Mouse (Mus musculus) neural tube, embryonic 11.5 days (tissue): ENCODE results near the gene Pcbp4. TPM values are rescaled to one million over a fixed set of nuclear protein-coding genes. Genes with fewer than 3 reads are reported as not detected.
A peak's percentile ranks its signal among the peaks of the same experiment; 100 is the strongest.

ENCODE experiments used
- ATAC-seq: fragments of 200-750 bp; cut with Nextera tagmentation; 2 replicates; pipeline ENCODE4 v1.8.0; 2017; ENCODE audit warnings: moderate number of reproducible peaks, mild to moderate bottlenecking, moderate TSS enrichment, moderate library complexity; ENCODE audit not compliant: insufficient read depth, low FRiP score, low TSS enrichment
- DNase-seq: peaks from one replicate; pipeline ENCODE4 v3.0.0-alpha.2; 2015; ENCODE audit warnings: low spot score
- H3K27ac ChIP-seq: fragments of 300-500 bp; sonication (generic); 2 replicates; pipeline ENCODE4 v1.5.1; 2014; ENCODE audit warnings: low read depth, mild to moderate bottlenecking, low read length
- H3K27me3 ChIP-seq: fragments of 300-500 bp; sonication (generic); 2 replicates; pipeline ENCODE4 v1.6.1; 2014; ENCODE audit warnings: mild to moderate bottlenecking, low read length, mixed read lengths; ENCODE audit not compliant: control insufficient read depth, insufficient read depth
- H3K36me3 ChIP-seq: fragments of 300-500 bp; sonication (generic); 2 replicates; pipeline ENCODE4 v1.6.1; 2014; ENCODE audit warnings: mild to moderate bottlenecking, low read length, moderate library complexity, mixed read lengths; ENCODE audit not compliant: control insufficient read depth, insufficient read depth
- H3K4me1 ChIP-seq: fragments of 300-500 bp; sonication (generic); 2 replicates; pipeline ENCODE4 v1.6.1; 2014; ENCODE audit warnings: low read length, mixed read lengths; ENCODE audit not compliant: control insufficient read depth, insufficient read depth
- H3K4me2 ChIP-seq: fragments of 300-500 bp; sonication (generic); 2 replicates; pipeline ENCODE4 v1.6.1; 2014; ENCODE audit warnings: low read depth, mild to moderate bottlenecking, moderate library complexity
- H3K4me3 ChIP-seq: fragments of 300-500 bp; sonication (generic); 2 replicates; pipeline ENCODE4 v1.5.1; 2014; ENCODE audit warnings: low read depth, low read length
- H3K9ac ChIP-seq: fragments of 300-500 bp; sonication (generic); 2 replicates; pipeline ENCODE4 v1.6.1; 2014; ENCODE audit warnings: mild to moderate bottlenecking, low read length
- H3K9me3 ChIP-seq: fragments of 300-500 bp; sonication (generic); 2 replicates; pipeline ENCODE4 v1.6.1; 2016; ENCODE audit warnings: low read length; ENCODE audit not compliant: control insufficient read depth
- WGBS: fragments of 180-500 bp; shearing (Covaris S2); extraction: QIAGEN DNeasy Blood & Tissue Kit; methylation state at CpG from one replicate; pipeline ENCODE4 v1.1.7; 2014; 5-methylcytosine and 5-hydroxymethylcytosine counted together
- polyA plus RNA-seq: library from polyadenylated mRNA; unstranded; fragments of >200 nt; fragmentation: Nextera tagmentation; extraction: Ambion mirVana; gene quantifications from 2 replicates; pipeline ENCODE4 v1.2.1, GENCODE M21; 2014

Pcbp4 gene
- polyA plus RNA-seq, 1 experiment from 2014 or later, result 278 TPM

GRCm38 (mm10) chr9:106464751-106465541, 11.9 kb downstream of the Pcbp4 start:
- Histone ChIP-seq H3K4me2 (peak overlapping the region; percentile 93), H3K4me1 (peaks cover 23% of the 10 kb centered on the region), H3K9ac (peak overlapping the region; percentile 63), H3K27ac (peak overlapping the region; percentile 62), H3K36me3 (peaks cover 19% of the 10 kb centered on the region), H3K4me3 (peak overlapping the region; percentile 43), H3K27me3 (peaks cover 2% of the 10 kb centered on the region; the same call in 1 of the 2 replicates), H3K9me3 (no peaks in the 10 kb centered on the region)
- DNase-seq (peak; percentile 81), ATAC-seq (peak; percentile 54)
- WGBS, result 1% methylated on average over 98 of the region's 99 CpGs

- Histone ChIP-seq H3K4me1 (peaks cover 23% of the 10 kb centered on the region), H3K27me3 (peaks cover 2% of the 10 kb centered on the region; the same call in 1 of the 2 replicates), H3K4me2 (peak within 1 kb of the TSS; percentile 93), H3K36me3 (peaks cover 15% of the 10 kb centered on the region), H3K9me3 (no peaks in the 10 kb centered on the region), H3K9ac (peak within 1 kb of the TSS; percentile 63), H3K27ac (peak within 1 kb of the TSS; percentile 62), H3K4me3 (peak within 1 kb of the TSS; percentile 43)
- 30% methylated on average over 26 of the region's 26 CpGs for WGBS
- DNase-seq (no peak), ATAC-seq (no peak; the same call in 1 of the 2 replicates)
These were observed 12.6 kb downstream of the Pcbp4 start, which contains the start of gene Gpr62 for GRCm38 (mm10) chr9:106465571-106466200. Gpr62 (minus strand) TSS chr9:106465938.

- no peak for DNase-seq
- H3K4me3 ChIP-seq, result no peak overlapping the region
- 87% methylated on average over 6 of the region's 6 CpGs for WGBS
- H3K9ac ChIP-seq, result no peak overlapping the region
- H3K4me1 ChIP-seq, result peaks cover 24% of the 10 kb centered on the region
- no peak overlapping the region for H3K27ac ChIP-seq
- no peak overlapping the region for H3K4me2 ChIP-seq
- H3K36me3 ChIP-seq, result peaks cover 10% of the 10 kb centered on the region
- H3K27me3 ChIP-seq, result peaks cover 2% of the 10 kb centered on the region; the same call in 1 of the 2 replicates
- ATAC-seq, result no peak
- H3K9me3 ChIP-seq, result no peaks in the 10 kb centered on the region
These were observed 13.6 kb downstream of the Pcbp4 start for GRCm38 (mm10) chr9:106466721-106467120.

GRCm38 (mm10) chr9:106467746-106468145, 14.7 kb downstream of the Pcbp4 start:
- H3K36me3 ChIP-seq, result peaks cover 6% of the 10 kb centered on the region
- no peak overlapping the region for H3K27ac ChIP-seq
- H3K4me1 ChIP-seq, result peaks cover 28% of the 10 kb centered on the region
- H3K4me2 ChIP-seq, result no peak overlapping the region
- no peak overlapping the region for H3K9ac ChIP-seq
- H3K27me3 ChIP-seq, result peaks cover 2% of the 10 kb centered on the region; the same call in 1 of the 2 replicates
- H3K4me3 ChIP-seq, result no peak overlapping the region
- no peak for DNase-seq
- 86% methylated on average over 7 of the region's 7 CpGs for WGBS
- ATAC-seq, result no peak
- H3K9me3 ChIP-seq, result no peaks in the 10 kb centered on the region

GRCm38 (mm10) chr9:106469317-106469716, 16.2 kb downstream of the Pcbp4 start:
- H3K9me3 ChIP-seq, result no peaks in the 10 kb centered on the region
- ATAC-seq (no peak), DNase-seq (no peak)
- H3K36me3 ChIP-seq, result no peaks in the 10 kb centered on the region
- 79% methylated on average over 6 of the region's 6 CpGs for WGBS
- no peak overlapping the region for H3K4me2 ChIP-seq
- no peak overlapping the region for H3K4me3 ChIP-seq
- no peak overlapping the region for H3K27ac ChIP-seq
- peaks cover 18% of the 10 kb centered on the region for H3K4me1 ChIP-seq
- no peaks in the 10 kb centered on the region for H3K27me3 ChIP-seq
- H3K9ac ChIP-seq, result no peak overlapping the region

- ATAC-seq (no peak), DNase-seq (no peak)
- Histone ChIP-seq H3K27ac (no peak overlapping the region), H3K4me2 (no peak overlapping the region), H3K4me3 (no peak overlapping the region), H3K36me3 (no peaks in the 10 kb centered on the region), H3K27me3 (no peaks in the 10 kb centered on the region), H3K9ac (no peak overlapping the region), H3K4me1 (peaks cover 15% of the 10 kb centered on the region; the same call in 1 of the 2 replicates), H3K9me3 (no peaks in the 10 kb centered on the region)
- 78% methylated on average over 9 of the region's 9 CpGs for WGBS
These were observed 16.7 kb downstream of the Pcbp4 start for GRCm38 (mm10) chr9:106469776-106470175.

- WGBS, result 64% methylated on average over 14 of the region's 14 CpGs
- no peak for ATAC-seq
- no peak overlapping the region for H3K27ac ChIP-seq
- peak overlapping the region; percentile 24; the same call in 1 of the 2 replicates for H3K4me2 ChIP-seq
- DNase-seq, result no peak
- peaks cover 9% of the 10 kb centered on the region; the same call in 1 of the 2 replicates for H3K4me1 ChIP-seq
- H3K27me3 ChIP-seq, result no peaks in the 10 kb centered on the region
- H3K9me3 ChIP-seq, result no peaks in the 10 kb centered on the region
- H3K4me3 ChIP-seq, result no peak overlapping the region
- H3K36me3 ChIP-seq, result no peaks in the 10 kb centered on the region
- H3K9ac ChIP-seq, result no peak overlapping the region
These were observed 18.1 kb downstream of the Pcbp4 start for GRCm38 (mm10) chr9:106470991-106471750.

GRCm38 (mm10) chr9:106471892-106472291, 18.8 kb downstream of the Pcbp4 start:
- H3K27ac ChIP-seq, result no peak overlapping the region
- peak overlapping the region; percentile 24; the same call in 1 of the 2 replicates for H3K4me2 ChIP-seq
- no peaks in the 10 kb centered on the region for H3K27me3 ChIP-seq
- ATAC-seq (no peak), DNase-seq (peak; percentile 17)
- H3K9ac ChIP-seq, result no peak overlapping the region
- H3K4me3 ChIP-seq, result no peak overlapping the region
- H3K4me1 ChIP-seq, result peaks cover 9% of the 10 kb centered on the region; the same call in 1 of the 2 replicates
- H3K36me3 ChIP-seq, result no peaks in the 10 kb centered on the region
- WGBS, result 12% methylated on average over 5 of the region's 5 CpGs
- H3K9me3 ChIP-seq, result no peaks in the 10 kb centered on the region
